Mouse (Mus musculus): ENCODE measurements around the gene Mknk1. TPM values are rescaled to one million over a fixed set of nuclear protein-coding genes. Genes with fewer than 3 reads are reported as not detected.

The Mknk1 gene
- polyA plus RNA-seq, 1 experiment from 2014 or later, result 19.8 TPM

GRCm38 (mm10) chr4:115820944-115821343, 18.1 kb upstream of the Mknk1 start:
- Histone ChIP-seq H3K9ac (no peak overlapping the region), H3K36me3 (ENCODE audit: insufficient read depth) (no peaks in the 10 kb centered on the region), H3K4me2 (no peak overlapping the region), H3K27ac (ENCODE audit: low read depth) (no peak overlapping the region), H3K4me1 (ENCODE audit: insufficient read depth) (no peaks in the 10 kb centered on the region), H3K4me3 (ENCODE audit: low read depth, low read length) (no peak overlapping the region), H3K27me3 (ENCODE audit: insufficient read depth, low read length) (no peaks in the 10 kb centered on the region), H3K9me3 (ENCODE audit: low read depth, low read length) (no peaks in the 10 kb centered on the region)
- no peak for DNase-seq
- no peak for ATAC-seq (ENCODE audit: insufficient read depth)
- TF ChIP-seq CTCF (IDR thresholded peaks at IDR 0.05; ENCODE audit: low read depth), result no peak
- WGBS, result 60% methylated on average over 3 of the region's 3 CpGs

DNA sequence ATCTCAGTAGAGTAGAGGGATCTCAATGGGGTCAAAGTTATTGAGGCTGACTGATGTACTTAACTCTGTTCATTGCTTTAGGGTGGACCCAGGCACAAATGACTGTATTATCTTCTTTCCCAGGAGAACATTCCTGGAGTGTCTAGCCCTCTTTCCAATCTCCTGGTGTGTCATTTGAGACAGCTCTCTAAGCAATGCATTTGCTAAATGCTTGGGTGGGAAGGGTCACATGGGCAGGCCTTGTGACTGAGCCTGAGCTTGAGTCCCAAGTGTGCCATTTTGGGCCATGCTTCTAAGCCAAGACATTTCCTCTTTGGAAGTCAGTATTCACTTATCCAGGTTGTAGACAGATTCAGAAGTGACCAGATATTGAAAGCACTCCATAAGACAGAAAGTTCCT, 17.6 kb upstream of the Mknk1 start:
- no peaks in the 10 kb centered on the region for H3K9me3 ChIP-seq (ENCODE audit: low read depth, low read length)
- H3K36me3 ChIP-seq (ENCODE audit: insufficient read depth), result no peaks in the 10 kb centered on the region
- ATAC-seq (ENCODE audit: insufficient read depth) (no peak), DNase-seq (no peak)
- H3K4me2 ChIP-seq, result no peak overlapping the region
- no peak overlapping the region for H3K4me3 ChIP-seq (ENCODE audit: low read depth, low read length)
- no peak overlapping the region for H3K27ac ChIP-seq (ENCODE audit: low read depth)
- no peak for TF ChIP-seq CTCF (IDR thresholded peaks at IDR 0.05; ENCODE audit: low read depth)
- H3K9ac ChIP-seq, result no peak overlapping the region
- no peaks in the 10 kb centered on the region for H3K4me1 ChIP-seq (ENCODE audit: insufficient read depth)
- H3K27me3 ChIP-seq (ENCODE audit: insufficient read depth, low read length), result no peaks in the 10 kb centered on the region

- TF ChIP-seq CTCF (IDR thresholded peaks at IDR 0.05; ENCODE audit: low read depth), result no peak
- no peak overlapping the region for H3K9ac ChIP-seq
- no peak overlapping the region for H3K4me2 ChIP-seq
- no peak overlapping the region for H3K27ac ChIP-seq (ENCODE audit: low read depth)
- no peaks in the 10 kb centered on the region for H3K27me3 ChIP-seq (ENCODE audit: insufficient read depth, low read length)
- ATAC-seq (ENCODE audit: insufficient read depth) (no peak), DNase-seq (peak; percentile 12)
- 41% methylated on average over 3 of the region's 3 CpGs for WGBS
- no peak overlapping the region for H3K4me3 ChIP-seq (ENCODE audit: low read depth, low read length)
- no peaks in the 10 kb centered on the region for H3K4me1 ChIP-seq (ENCODE audit: insufficient read depth)
- H3K36me3 ChIP-seq (ENCODE audit: insufficient read depth), result no peaks in the 10 kb centered on the region
- no peaks in the 10 kb centered on the region for H3K9me3 ChIP-seq (ENCODE audit: low read depth, low read length)
Observed at GRCm38 (mm10) chr4:115821928-115822327, 17.1 kb upstream of the Mknk1 start.

DNA sequence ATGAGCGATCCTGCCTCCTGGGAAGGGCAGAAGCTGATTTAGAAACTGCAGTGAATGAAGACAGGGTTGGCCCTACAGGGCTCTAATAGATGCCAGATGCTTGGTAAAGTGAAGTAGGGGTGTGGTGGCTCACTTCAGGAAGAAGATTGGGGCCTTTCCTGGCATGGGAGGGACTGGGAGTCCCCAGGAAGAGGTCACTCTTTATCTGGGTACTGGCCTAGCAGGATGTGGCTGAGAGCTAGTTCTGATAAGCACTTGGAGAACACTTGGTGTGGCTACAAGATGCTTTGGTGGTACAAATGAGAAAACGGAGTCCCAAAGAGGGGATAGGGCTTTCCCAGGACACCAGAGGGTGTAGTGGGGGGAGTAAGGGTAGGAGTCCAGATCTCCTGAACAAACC, 14.8 kb upstream of the Mknk1 start:
- no peak overlapping the region for H3K27ac ChIP-seq (ENCODE audit: low read depth)

GRCm38 (mm10) chr4:115825271-115825670, 13.7 kb upstream of the Mknk1 start:
- Histone ChIP-seq H3K27ac (ENCODE audit: low read depth) (no peak overlapping the region), H3K27me3 (ENCODE audit: insufficient read depth, low read length) (no peaks in the 10 kb centered on the region), H3K9ac (no peak overlapping the region), H3K9me3 (ENCODE audit: low read depth, low read length) (no peaks in the 10 kb centered on the region), H3K36me3 (ENCODE audit: insufficient read depth) (no peaks in the 10 kb centered on the region), H3K4me2 (no peak overlapping the region), H3K4me3 (ENCODE audit: low read depth, low read length) (no peak overlapping the region), H3K4me1 (ENCODE audit: insufficient read depth) (peaks cover 10% of the 10 kb centered on the region; the same call in 1 of the 2 replicates)
- DNase-seq (no peak), ATAC-seq (ENCODE audit: insufficient read depth) (no peak)
- no peak for TF ChIP-seq CTCF (IDR thresholded peaks at IDR 0.05; ENCODE audit: low read depth)
- WGBS, result 72% methylated on average over 2 of the region's 2 CpGs

More for the DNA sequence above, 14.8 kb upstream of the Mknk1 start:
- 65% methylated on average over 2 of the region's 2 CpGs for WGBS
- no peaks in the 10 kb centered on the region for H3K9me3 ChIP-seq (ENCODE audit: low read depth, low read length)
- H3K4me1 ChIP-seq (ENCODE audit: insufficient read depth), result peaks cover 10% of the 10 kb centered on the region; the same call in 1 of the 2 replicates
- H3K36me3 ChIP-seq (ENCODE audit: insufficient read depth), result no peaks in the 10 kb centered on the region
- no peak overlapping the region for H3K4me2 ChIP-seq
- ATAC-seq (ENCODE audit: insufficient read depth), result no peak
- H3K9ac ChIP-seq, result no peak overlapping the region
- DNase-seq, result no peak
- H3K27me3 ChIP-seq (ENCODE audit: insufficient read depth, low read length), result no peaks in the 10 kb centered on the region
- H3K4me3 ChIP-seq (ENCODE audit: low read depth, low read length), result no peak overlapping the region
- no peak for TF ChIP-seq CTCF (IDR thresholded peaks at IDR 0.05; ENCODE audit: low read depth)

DNA sequence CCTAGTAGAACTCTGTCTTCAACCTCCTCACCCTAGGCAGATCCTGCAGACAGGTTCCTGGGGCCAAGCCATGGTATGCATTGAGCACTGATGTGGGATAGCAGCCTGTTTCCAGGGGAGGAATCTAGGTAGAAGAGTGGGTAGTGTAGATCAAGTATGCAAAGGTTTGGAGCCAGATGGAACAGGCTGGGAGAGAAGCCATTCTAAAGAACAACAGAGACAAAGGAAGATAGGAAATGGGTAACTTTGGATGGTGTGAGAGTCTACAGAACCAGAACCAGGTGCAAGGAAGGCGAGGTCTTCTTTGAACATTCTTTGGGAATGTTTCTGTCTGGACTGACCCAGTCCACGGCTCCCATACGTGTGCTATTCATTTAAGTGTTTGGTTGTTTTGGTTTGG, 11.9 kb upstream of the Mknk1 start:
- no peak for ATAC-seq (ENCODE audit: insufficient read depth)
- Histone ChIP-seq H3K4me2 (peak overlapping the region; percentile 82), H3K4me3 (ENCODE audit: low read depth, low read length) (peak overlapping the region; percentile 86), H3K36me3 (ENCODE audit: insufficient read depth) (peaks cover 9% of the 10 kb centered on the region; the same call in 1 of the 2 replicates), H3K9me3 (ENCODE audit: low read depth, low read length) (no peaks in the 10 kb centered on the region), H3K27me3 (ENCODE audit: insufficient read depth, low read length) (no peaks in the 10 kb centered on the region), H3K9ac (no peak overlapping the region), H3K27ac (ENCODE audit: low read depth) (no peak overlapping the region), H3K4me1 (ENCODE audit: insufficient read depth) (peaks cover 10% of the 10 kb centered on the region; the same call in 1 of the 2 replicates)
- WGBS, result 74% methylated on average over 3 of the region's 3 CpGs
- TF ChIP-seq CTCF (IDR thresholded peaks at IDR 0.05; ENCODE audit: low read depth), result no peak
- DNase-seq, result no peak

DNA sequence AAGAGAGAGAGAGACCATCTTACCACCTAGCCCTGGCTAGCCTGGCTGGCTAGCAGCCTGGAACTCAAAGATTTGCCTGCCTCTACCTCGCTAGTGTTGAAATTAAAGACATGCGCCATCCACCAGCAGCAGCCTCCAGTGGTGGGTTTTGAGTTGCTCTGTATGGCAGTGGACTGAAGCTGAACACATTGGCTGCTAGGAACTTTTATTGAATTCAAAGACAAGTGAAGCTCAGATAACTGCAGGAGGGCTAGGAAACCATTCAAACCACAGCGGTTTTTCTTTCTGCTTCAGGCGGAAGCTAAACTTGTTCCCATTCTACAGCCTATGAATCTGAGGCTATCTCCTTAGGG, 11.5 kb upstream of the Mknk1 start:
- no peak for TF ChIP-seq CTCF (IDR thresholded peaks at IDR 0.05; ENCODE audit: low read depth)
- no peaks in the 10 kb centered on the region for H3K9me3 ChIP-seq (ENCODE audit: low read depth, low read length)
- H3K9ac ChIP-seq, result peak overlapping the region; percentile 71
- WGBS, result 6% methylated on average over 4 of the region's 4 CpGs
- H3K27ac ChIP-seq (ENCODE audit: low read depth), result peak overlapping the region; percentile 86; the same call in 1 of the 2 replicates
- peaks cover 10% of the 10 kb centered on the region; the same call in 1 of the 2 replicates for H3K4me1 ChIP-seq (ENCODE audit: insufficient read depth)
- H3K4me3 ChIP-seq (ENCODE audit: low read depth, low read length), result peak overlapping the region; percentile 86
- ATAC-seq (ENCODE audit: insufficient read depth) (0 out of 2 replicates have a peak, but pooled peaks have one; percentile 3), DNase-seq (no peak)
- peaks cover 14% of the 10 kb centered on the region; the same call in 1 of the 2 replicates for H3K36me3 ChIP-seq (ENCODE audit: insufficient read depth)
- no peaks in the 10 kb centered on the region for H3K27me3 ChIP-seq (ENCODE audit: insufficient read depth, low read length)
- H3K4me2 ChIP-seq, result peak overlapping the region; percentile 82
